Mouse (Mus musculus) forebrain, embryonic 10.5 days (tissue): ENCODE measurements around the gene Phxr2. TPM values are rescaled to one million over a fixed set of nuclear protein-coding genes. Genes with fewer than 3 reads are reported as not detected.
"Not testable (repeated sequence)": the region's sequence is repeated elsewhere in the genome, so short reads cannot be mapped to it uniquely, and the experiment has no call there.

Experiments used
- DNase-seq: peaks from one replicate; pipeline ENCODE4 v3.0.0-alpha.2; 2017; ENCODE audit warnings: low spot score; ENCODE audit errors: extremely low spot score
- H3K27ac ChIP-seq: fragments of 300-500 bp; sonication (generic); 2 replicates; pipeline ENCODE4 v1.5.1; 2016; ENCODE audit warnings: mild to moderate bottlenecking
- H3K27me3 ChIP-seq: fragments of 300-500 bp; sonication (generic); 2 replicates; pipeline ENCODE4 v1.6.1; 2016; ENCODE audit warnings: mild to moderate bottlenecking; ENCODE audit not compliant: poor library complexity, severe bottlenecking
- H3K36me3 ChIP-seq: fragments of 300-500 bp; sonication (generic); replicated peaks from 2 replicates; pipeline ENCODE4 v1.6.1; 2016; ENCODE audit warnings: mild to moderate bottlenecking, moderate library complexity
- H3K4me1 ChIP-seq: fragments of 300-500 bp; sonication (generic); 2 replicates; pipeline ENCODE4 v1.6.1; 2016
- H3K4me3 ChIP-seq: fragments of 300-500 bp; sonication (generic); 2 replicates; pipeline ENCODE4 v1.5.1; 2016; ENCODE audit warnings: mild to moderate bottlenecking, moderate library complexity
- H3K9me3 ChIP-seq: fragments of 300-500 bp; sonication (generic); 2 replicates; pipeline ENCODE4 v1.6.1; 2016; ENCODE audit warnings: mild to moderate bottlenecking, moderate library complexity
- WGBS: fragments of 180-500 bp; shearing (Covaris S2); methylation state at CpG from one replicate; pipeline ENCODE4 v1.1.7; 2016; 5-methylcytosine and 5-hydroxymethylcytosine counted together
- polyA plus RNA-seq: library from polyadenylated mRNA; unstranded; fragments of >200 nt; fragmentation: Nextera tagmentation; extraction: Ambion mirVana; gene quantifications from 2 replicates; pipeline ENCODE4 v1.2.1, GENCODE M21; 2016

Gene Phxr2
- polyA plus RNA-seq, result 0.14 TPM in 1 of 2 replicates, not detected in the other

DNA sequence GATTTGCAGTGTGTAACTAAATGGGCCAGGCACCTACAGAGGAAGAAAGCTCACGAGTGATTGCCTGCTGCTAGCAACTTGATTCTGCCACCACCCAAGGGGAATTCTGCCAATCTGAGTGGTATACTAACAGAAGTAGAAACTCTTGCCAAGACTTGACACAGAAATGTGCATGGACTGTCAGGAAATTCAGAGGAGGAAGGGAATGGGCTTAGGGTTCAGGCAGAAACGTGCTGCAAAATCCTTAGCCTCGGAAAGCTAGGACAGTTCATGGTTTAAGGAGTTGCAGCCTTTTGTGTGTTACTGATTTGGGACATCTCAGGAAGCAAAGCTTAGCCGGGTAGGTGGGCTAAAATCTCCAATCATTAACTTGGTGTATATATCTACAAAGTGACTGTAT, at the start of gene Phxr2:
Phxr2 (minus strand) TSS at position 101 of the 400 bp plus-strand sequence.
- no peaks in the 10 kb centered on the region for H3K9me3 ChIP-seq
- peaks cover 9% of the 10 kb centered on the region for H3K4me1 ChIP-seq
- H3K36me3 ChIP-seq, result peaks cover 51% of the 10 kb centered on the region
- no peak within 1 kb of the TSS for H3K4me3 ChIP-seq
- no peak for DNase-seq
- H3K27me3 ChIP-seq, result no peaks in the 10 kb centered on the region
- no peak within 1 kb of the TSS for H3K27ac ChIP-seq
- WGBS, result 87% methylated on average over 4 of the region's 4 CpGs

DNA sequence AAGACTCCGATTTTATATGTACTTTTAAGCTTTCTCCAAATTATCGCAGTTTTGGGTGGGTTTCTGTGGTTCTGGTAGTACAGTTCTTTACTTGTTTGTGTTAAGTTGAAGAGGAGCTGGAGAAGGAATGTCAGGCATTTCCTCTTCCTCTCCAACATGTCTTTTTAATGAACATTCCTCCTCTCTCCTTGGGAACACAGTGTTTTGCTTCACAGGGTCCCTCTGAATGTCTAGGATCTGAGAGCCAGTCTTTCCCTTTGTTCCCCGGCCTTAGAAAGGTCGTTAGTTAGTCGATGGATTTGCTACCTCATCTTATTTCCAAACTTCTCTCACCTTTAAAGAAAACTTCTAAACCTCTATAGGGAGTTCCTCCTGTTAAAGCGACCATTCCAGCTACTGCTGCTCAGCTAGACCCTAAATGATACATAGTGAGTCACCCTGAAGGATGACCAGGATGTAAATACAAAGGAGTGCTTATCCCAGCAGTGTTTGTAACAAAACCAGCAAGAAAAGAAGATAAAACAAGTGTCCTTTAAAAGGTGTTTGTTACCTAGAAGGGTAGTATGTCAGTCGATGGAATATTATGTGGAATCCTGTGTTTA, 46.9 kb upstream of the Phxr2 start:
- no peaks in the 10 kb centered on the region for H3K27me3 ChIP-seq
- WGBS, result 45% methylated on average over 7 of the region's 7 CpGs
- no peak for DNase-seq

DNA sequence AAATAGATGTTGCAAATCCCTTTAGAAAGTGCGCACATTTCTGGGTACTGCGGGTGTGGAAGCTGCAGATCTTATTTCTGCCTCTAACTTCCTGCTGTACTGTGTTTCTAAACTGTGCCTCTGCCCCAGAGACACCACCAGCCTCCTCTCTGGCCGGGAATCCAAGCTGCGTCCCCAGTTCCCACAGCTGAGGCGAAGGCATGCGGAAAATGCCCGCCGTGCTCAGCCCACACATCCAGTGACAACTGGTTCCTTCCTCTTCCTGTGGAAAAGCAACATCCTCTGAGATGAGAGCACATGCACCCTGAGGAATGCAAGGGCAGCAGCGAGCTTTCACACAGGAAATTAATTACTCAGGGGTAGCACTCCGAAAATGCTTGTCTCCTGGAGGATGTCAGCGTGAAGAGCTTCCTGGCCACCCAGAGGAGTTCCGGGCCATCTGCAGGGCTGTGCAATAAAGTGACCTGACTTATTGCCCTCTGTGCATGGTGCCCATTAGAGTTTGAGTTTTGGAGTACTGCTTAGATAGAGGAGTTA, 45.9 kb upstream of the Phxr2 start:
- Histone ChIP-seq H3K27me3 (no peaks in the 10 kb centered on the region), H3K36me3 (peaks cover 24% of the 10 kb centered on the region), H3K9me3 (no peaks in the 10 kb centered on the region), H3K4me1 (peaks cover 32% of the 10 kb centered on the region), H3K4me3 (peak overlapping the region; percentile 6; the same call in 1 of the 2 replicates), H3K27ac (peak overlapping the region; percentile 76)
- 34% methylated on average over 12 of the region's 12 CpGs for WGBS
- peak; percentile 40 for DNase-seq

More for the DNA sequence above, 46.9 kb upstream of the Phxr2 start:
- Histone ChIP-seq H3K9me3 (no peaks in the 10 kb centered on the region), H3K4me1 (peaks cover 32% of the 10 kb centered on the region), H3K36me3 (peaks cover 25% of the 10 kb centered on the region), H3K27ac (peak overlapping the region; percentile 62), H3K4me3 (no peak overlapping the region)

DNA sequence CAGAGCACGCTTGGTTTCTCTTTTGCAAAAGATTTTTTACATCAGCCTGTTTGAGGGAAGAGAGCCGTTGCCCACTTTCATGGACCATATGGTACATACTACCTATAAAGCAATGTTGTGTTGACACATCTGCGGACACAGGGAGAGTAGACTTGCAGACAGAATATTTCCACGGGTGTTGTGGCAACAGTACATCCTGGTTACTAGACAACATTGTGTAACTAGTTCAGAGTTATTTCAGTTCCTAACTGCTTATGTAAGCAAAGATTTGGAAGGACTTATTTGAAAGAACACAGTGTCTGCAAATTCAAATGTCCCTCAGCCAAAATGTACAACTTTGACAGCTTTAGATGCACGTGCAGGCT, 43.6 kb upstream of the Phxr2 start:
- no peaks in the 10 kb centered on the region for H3K27me3 ChIP-seq
- peaks cover 44% of the 10 kb centered on the region for H3K4me1 ChIP-seq
- WGBS, result 91% methylated on average over 5 of the region's 5 CpGs
- no peak overlapping the region for H3K27ac ChIP-seq
- H3K36me3 ChIP-seq, result peaks cover 18% of the 10 kb centered on the region
- H3K4me3 ChIP-seq, result no peak overlapping the region
- no peak for DNase-seq
- no peaks in the 10 kb centered on the region for H3K9me3 ChIP-seq

- peaks cover 46% of the 10 kb centered on the region for H3K4me1 ChIP-seq
- no peaks in the 10 kb centered on the region for H3K9me3 ChIP-seq
- peak; percentile 26 for DNase-seq
- H3K4me3 ChIP-seq, result no peak overlapping the region
- no peaks in the 10 kb centered on the region for H3K27me3 ChIP-seq
- 0 out of 2 replicates have a peak overlapping the region, but pooled peaks have one; percentile 37 for H3K27ac ChIP-seq
- WGBS, result 86% methylated on average over 11 of the region's 11 CpGs
- H3K36me3 ChIP-seq, result peaks cover 13% of the 10 kb centered on the region
Measured at GRCm38 (mm10) chr10:99168840-99169764, 43.0 kb upstream of the Phxr2 start.

- peaks cover 45% of the 10 kb centered on the region for H3K4me1 ChIP-seq
- peaks cover 13% of the 10 kb centered on the region for H3K36me3 ChIP-seq
- no peaks in the 10 kb centered on the region for H3K9me3 ChIP-seq
- H3K4me3 ChIP-seq, result no peak overlapping the region
- WGBS, result 78% methylated on average over 6 of the region's 6 CpGs
- DNase-seq, result no peak
- no peak overlapping the region for H3K27ac ChIP-seq
- no peaks in the 10 kb centered on the region for H3K27me3 ChIP-seq
Measured at GRCm38 (mm10) chr10:99168404-99168803, 42.3 kb upstream of the Phxr2 start.

- no peak overlapping the region for H3K4me3 ChIP-seq
- no peaks in the 10 kb centered on the region for H3K9me3 ChIP-seq
- WGBS, result 89% methylated on average over 3 of the region's 3 CpGs
- peaks cover 36% of the 10 kb centered on the region for H3K4me1 ChIP-seq
- H3K27ac ChIP-seq, result no peak overlapping the region
- H3K27me3 ChIP-seq, result no peaks in the 10 kb centered on the region
- peaks cover 13% of the 10 kb centered on the region for H3K36me3 ChIP-seq
- no peak for DNase-seq
Measured at GRCm38 (mm10) chr10:99166392-99166791, 40.3 kb upstream of the Phxr2 start.

GRCm38 (mm10) chr10:99165751-99166282, 39.7 kb upstream of the Phxr2 start:
- WGBS, result 80% methylated on average over 7 of the region's 7 CpGs
- H3K4me1 ChIP-seq, result peaks cover 32% of the 10 kb centered on the region
- no peak for DNase-seq
- no peak overlapping the region for H3K4me3 ChIP-seq
- H3K27ac ChIP-seq, result peak overlapping the region; percentile 26; the same call in 1 of the 2 replicates
- no peaks in the 10 kb centered on the region for H3K9me3 ChIP-seq
- peaks cover 15% of the 10 kb centered on the region for H3K36me3 ChIP-seq
- no peaks in the 10 kb centered on the region for H3K27me3 ChIP-seq

- DNase-seq, result peak; percentile 32
- Histone ChIP-seq H3K9me3 (no peaks in the 10 kb centered on the region), H3K27me3 (no peaks in the 10 kb centered on the region), H3K36me3 (peaks cover 18% of the 10 kb centered on the region), H3K27ac (peak overlapping the region; percentile 26; the same call in 1 of the 2 replicates), H3K4me3 (no peak overlapping the region), H3K4me1 (peaks cover 32% of the 10 kb centered on the region)
- 54% methylated on average over 13 of the region's 13 CpGs for WGBS
Measured at GRCm38 (mm10) chr10:99164871-99165477, 38.8 kb upstream of the Phxr2 start.

- Histone ChIP-seq H3K27me3 (no peaks in the 10 kb centered on the region), H3K4me1 (peaks cover 26% of the 10 kb centered on the region), H3K36me3 (peaks cover 18% of the 10 kb centered on the region), H3K4me3 (no peak overlapping the region), H3K27ac (0 out of 2 replicates have a peak overlapping the region, but pooled peaks have one; percentile 2), H3K9me3 (no peaks in the 10 kb centered on the region)
- no peak for DNase-seq
- WGBS, result 86% methylated on average over 5 of the region's 5 CpGs
Measured at GRCm38 (mm10) chr10:99163002-99163401, 36.9 kb upstream of the Phxr2 start.

- Histone ChIP-seq H3K4me3 (no peak overlapping the region), H3K27me3 (no peaks in the 10 kb centered on the region), H3K36me3 (peaks cover 27% of the 10 kb centered on the region), H3K27ac (0 out of 2 replicates have a peak overlapping the region, but pooled peaks have one; percentile 40), H3K9me3 (no peaks in the 10 kb centered on the region), H3K4me1 (peaks cover 26% of the 10 kb centered on the region)
- 41% methylated on average over 8 of the region's 8 CpGs for WGBS
- DNase-seq, result peak; percentile 42
Measured at GRCm38 (mm10) chr10:99161987-99162582, 36.0 kb upstream of the Phxr2 start.

GRCm38 (mm10) chr10:99157697-99158096, 31.6 kb upstream of the Phxr2 start:
- not testable (repeated sequence) for H3K9me3 ChIP-seq, H3K27me3 ChIP-seq, H3K4me1 ChIP-seq, H3K27ac ChIP-seq, DNase-seq, H3K4me3 ChIP-seq
- peaks cover 44% of the 10 kb centered on the region for H3K36me3 ChIP-seq
- 92% methylated on average over 10 of the region's 10 CpGs for WGBS
